Mouse (Mus musculus): ENCODE results near the gene Cyp3a25.
"Not testable (repeated sequence)": the region's sequence is repeated elsewhere in the genome, so short reads cannot be mapped to it uniquely, and the experiment has no call there.

Cyp3a25 gene

DNA sequence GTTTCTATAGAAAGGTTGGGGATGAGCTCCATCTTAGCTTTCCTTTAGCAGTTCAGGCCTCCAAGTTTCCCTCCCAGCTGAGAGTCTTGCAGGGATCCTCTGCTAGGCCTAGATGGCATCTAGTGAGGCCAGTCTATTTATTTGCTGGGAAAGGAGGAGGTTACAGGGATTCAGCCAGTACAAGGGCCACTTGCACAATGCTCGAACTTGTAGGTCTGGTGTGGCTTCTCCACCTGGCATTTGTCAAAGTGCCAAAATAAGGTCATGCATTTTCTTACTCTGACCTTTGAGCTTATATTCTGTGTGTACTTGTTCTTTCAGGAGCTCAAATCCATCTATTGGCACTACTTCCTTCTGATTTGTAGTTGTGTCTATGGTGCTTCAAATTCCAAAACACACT lies at the start of gene Cyp3a25:
TSS of gene Cyp3a25 (minus strand) at position 110 of the 400 bp plus-strand sequence.
- not testable (repeated sequence) for DNase-seq (ENCODE audit: low spot score in 2 of 2)

DNA sequence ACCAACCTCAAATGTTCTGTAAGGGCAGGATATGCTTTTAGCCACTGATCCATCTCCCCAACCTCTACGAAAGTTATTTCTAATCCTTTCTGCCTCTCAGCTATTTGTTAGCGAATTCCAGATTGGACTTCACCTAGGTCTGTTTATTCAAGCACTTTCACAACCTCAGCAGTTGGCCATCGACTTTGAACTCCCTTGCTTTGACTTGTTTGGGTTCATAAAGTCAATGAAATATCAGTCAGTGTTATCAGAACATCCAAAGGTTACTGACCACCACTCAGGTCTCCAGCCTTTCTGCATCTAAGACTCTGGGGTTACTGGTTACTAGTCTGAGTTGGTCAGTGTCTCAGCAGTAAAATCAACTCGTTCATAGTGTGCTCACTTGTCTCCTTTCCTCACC lies 11.7 kb upstream of the Cyp3a25 start:
- DNase-seq (ENCODE audit: low spot score in 2 of 2) = no peak

DNA sequence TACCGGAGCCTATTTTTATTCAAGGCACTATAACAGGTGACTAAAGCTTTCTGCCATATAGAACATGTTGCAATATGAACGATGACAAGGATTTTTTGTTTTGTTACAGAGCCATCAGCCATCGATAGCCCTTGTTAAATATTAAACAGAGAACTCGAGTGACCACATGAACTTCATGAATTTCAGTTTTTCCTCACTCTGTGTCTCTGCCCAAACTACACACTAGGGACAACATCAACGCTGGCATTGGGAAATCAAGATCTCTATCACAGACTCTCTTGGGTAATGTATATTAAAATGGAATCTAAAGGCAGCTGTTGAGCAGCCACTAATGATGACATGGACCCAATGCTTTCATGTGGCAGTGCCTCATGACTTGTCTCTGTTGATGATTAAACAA lies 8.9 kb upstream of the Cyp3a25 start:
- no peak for DNase-seq (ENCODE audit: low spot score in 2 of 2)

DNA sequence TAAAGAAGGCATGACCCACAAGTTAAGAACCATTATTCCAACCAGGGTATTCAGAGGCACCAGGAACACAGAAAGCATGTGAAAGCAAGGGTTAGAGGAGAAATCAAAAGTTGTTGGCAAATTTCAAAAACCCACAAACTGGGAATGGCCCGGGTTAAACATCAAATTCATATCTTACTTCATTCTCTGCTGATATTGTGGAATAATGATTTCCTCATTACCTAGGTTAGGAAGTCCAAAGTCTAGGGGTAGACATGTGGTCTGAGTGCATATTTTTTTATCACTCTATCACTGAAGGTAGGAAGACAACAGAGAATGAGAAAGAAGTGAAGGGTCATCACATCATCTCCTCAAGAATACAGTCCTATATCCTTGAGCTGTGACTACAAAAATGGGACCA lies 1.8 kb upstream of the Cyp3a25 start:
- DNase-seq (ENCODE audit: low spot score in 2 of 2) = no peak

DNA sequence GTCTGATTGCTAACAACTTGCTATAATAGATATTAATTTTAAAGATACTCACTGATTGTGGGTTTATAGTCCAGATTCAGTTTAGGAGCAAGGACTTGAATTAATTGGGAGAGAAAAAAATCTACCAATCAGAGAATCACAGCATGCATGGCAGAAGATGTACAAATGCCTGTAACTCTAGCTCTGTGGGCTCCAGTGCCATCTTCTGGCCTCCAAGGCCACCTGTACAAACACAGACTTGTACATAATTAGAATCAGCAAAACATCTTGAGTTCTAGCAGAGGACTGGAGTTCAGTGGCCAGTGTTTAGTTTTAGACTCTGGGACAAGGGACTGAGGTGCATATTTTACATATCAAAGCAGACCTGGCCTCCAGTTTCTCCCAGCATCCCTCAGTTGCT lies 42.3 kb downstream of the Cyp3a25 start:
- DNase-seq (ENCODE audit: low spot score in 2 of 2) = no peak
